Mouse (Mus musculus): ENCODE results near the gene Ctnna2.

The Ctnna2 gene

DNA sequence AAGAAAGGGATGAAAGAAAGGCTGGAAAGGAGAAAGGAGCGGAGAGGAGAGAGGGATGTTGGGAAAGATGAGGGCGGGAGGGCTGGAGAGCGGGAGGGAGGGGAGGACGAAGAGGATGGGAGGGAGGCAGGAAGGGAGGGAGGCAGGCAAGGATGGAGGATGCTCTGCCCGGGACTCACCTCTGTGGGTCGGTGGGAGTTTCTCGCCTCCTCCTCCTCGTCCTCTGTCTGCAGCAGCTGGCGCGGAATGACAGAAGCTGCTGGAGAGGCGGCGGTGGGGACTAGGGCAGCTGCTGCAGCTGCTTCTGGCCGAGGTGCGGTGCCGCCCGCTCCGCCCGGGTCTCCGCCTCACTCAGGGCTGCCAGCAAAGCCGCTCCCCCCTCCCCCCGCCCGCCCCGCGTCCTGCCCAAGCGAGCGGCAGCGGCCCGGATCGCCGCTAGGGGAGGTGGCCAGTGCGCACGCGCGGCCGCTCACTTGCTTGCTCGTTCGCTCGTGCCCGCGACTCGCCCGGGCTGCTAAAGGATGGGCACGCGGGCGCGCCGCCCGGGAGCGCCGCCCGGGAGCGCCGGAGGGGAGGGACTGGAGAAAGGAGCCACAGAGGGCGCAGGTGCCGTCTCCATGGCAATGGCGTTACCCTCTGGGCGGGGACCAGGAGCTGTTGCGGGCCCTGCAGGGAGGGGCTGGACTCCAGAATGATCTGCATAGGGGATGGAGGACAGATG lies at the start of gene Ctnna2:
Gene Ctnna2, minus strand, starts transcription at position 459 of the 721 bp plus-strand sequence.
- DNase-seq (ENCODE audit: low spot score): peak; percentile 11

GRCm38 (mm10) chr6:77980137-77981052 lies 896 bp upstream of the Ctnna2 start:
- no peak for DNase-seq (ENCODE audit: low spot score)

GRCm38 (mm10) chr6:77978476-77979240 lies 841 bp downstream of the Ctnna2 start:
- DNase-seq (ENCODE audit: low spot score): no peak

DNA sequence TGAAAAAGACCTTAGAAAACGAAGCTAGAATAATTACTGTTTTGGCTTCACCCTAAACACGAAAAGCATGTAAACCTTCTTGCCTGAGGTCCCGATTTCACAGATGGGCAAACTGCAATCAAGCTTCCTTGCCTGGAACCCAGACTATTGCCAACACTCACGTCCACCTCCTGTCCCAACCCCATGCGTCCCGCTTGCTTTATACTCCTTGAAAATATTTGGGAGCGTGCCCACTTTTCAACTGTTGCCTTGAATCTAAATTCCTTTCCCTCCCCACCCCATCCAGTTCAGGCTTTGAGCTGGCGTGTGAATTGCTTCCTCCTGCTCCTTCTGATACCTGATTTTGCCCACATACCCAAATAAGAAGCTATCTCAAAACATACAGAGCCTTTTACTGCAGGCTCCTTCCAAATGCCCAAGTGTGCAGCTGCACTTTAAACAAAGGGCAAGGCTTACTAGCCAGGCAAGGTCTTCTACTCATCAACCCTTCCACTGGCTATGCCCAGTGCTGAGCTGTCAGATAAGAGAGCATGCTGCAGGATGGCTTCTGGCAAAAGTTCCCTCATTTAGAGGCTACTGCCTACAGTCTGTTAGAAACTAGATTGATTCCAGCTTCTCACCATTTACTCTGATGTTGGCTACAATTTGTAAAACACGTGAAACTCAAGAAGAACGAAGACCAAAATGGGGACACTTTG lies 8.8 kb downstream of the Ctnna2 start:
- no peak for DNase-seq (ENCODE audit: low spot score)

GRCm38 (mm10) chr6:77969774-77970173 lies 9.7 kb downstream of the Ctnna2 start:
- DNase-seq (ENCODE audit: low spot score): no peak

DNA sequence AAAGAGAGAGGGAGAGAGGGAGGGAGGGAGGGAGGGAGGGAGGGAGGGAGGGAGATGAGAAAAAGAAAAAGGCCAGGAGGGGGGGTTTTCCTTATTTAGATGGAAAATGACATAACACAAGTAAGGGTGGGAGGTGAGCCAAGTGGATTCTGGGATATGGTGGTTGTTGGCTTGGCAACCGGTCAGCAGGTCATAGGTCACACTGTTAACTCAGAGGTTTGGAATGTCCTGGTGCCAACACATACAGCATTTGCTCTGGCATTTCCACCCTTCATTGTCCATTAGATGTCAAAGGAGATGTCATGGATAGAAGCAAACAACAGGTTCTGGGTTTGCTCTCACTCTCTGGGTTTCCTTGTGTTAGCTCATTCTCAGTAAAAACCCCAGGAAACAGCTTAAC lies 17.5 kb downstream of the Ctnna2 start:
- DNase-seq (ENCODE audit: low spot score): no peak

DNA sequence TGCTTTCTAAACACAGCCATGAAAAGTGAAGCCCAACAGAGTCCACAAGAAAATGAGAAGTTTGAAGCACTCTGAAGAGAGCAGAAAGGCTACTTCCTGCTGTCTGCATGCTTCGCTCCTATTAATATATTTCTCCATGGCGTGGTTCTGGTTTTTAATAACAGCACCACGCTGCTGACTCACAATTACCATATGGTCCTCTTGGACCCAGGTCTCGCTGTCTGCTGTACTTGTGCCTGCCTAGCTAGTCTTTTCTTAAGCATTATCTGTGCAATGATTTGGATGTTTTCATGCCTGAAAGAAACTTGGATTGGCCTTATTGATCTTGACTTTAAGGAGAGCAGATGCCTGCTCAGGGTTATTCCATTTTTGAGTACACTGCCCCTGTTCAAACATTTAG lies 28.2 kb downstream of the Ctnna2 start:
- no peak for DNase-seq (ENCODE audit: low spot score)

GRCm38 (mm10) chr6:77950690-77951089 lies 28.8 kb downstream of the Ctnna2 start:
- no peak for DNase-seq (ENCODE audit: low spot score)

- no peak for DNase-seq (ENCODE audit: low spot score)
Measured at GRCm38 (mm10) chr6:77929375-77929774, 50.1 kb downstream of the Ctnna2 start.

- DNase-seq (ENCODE audit: low spot score): no peak
Measured at GRCm38 (mm10) chr6:77873150-77873549, 106.3 kb downstream of the Ctnna2 start.

- no peak for DNase-seq (ENCODE audit: low spot score)
Measured at GRCm38 (mm10) chr6:77869313-77869712, 110.2 kb downstream of the Ctnna2 start.

DNA sequence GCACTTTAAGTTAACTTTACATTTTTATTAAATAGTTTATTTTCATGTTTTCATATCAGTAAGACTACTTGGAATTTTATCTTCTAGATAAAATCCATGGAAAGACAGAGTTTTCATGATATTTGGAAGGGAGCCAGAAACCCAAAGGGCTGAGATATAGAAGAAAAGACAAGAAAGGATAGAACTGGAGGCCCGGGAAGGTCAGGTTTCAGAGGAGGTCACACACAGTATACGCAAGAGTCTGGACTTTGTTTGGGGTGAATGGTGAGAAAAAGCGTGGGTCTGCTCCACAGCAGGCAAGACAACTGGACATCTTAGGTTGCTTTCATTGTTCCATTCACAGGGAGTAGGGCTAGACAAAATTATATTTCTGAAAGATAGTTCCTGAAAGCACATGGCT lies 111.4 kb downstream of the Ctnna2 start:
- DNase-seq (ENCODE audit: low spot score): no peak

DNA sequence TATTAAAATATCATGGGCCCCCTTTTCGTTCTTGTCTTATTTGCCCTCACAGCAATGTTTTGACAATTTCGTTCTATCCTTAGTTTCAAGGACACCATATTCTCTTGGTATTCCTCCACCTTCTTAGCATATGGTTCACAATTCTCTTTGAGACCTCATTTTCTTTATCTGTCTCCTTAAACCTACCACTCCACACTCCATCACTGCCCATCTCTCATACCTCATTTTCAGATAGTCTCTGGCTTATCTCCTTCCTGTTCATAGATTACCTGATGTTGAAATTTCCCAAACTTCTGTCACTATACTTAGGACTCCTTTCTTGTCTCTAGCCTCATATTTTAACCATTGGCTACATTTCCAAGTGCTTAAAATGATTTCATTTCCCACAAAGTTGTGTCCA lies 116.1 kb downstream of the Ctnna2 start:
- no peak for DNase-seq (ENCODE audit: low spot score)

- DNase-seq (ENCODE audit: low spot score): no peak
Measured at GRCm38 (mm10) chr6:77862781-77863180, 116.7 kb downstream of the Ctnna2 start.

- no peak for DNase-seq (ENCODE audit: low spot score)
Measured at GRCm38 (mm10) chr6:77849438-77849837, 130.1 kb downstream of the Ctnna2 start.

GRCm38 (mm10) chr6:77848796-77849195 lies 130.7 kb downstream of the Ctnna2 start:
- DNase-seq (ENCODE audit: low spot score): no peak

- DNase-seq (ENCODE audit: low spot score): no peak
Measured at GRCm38 (mm10) chr6:77847651-77848050, 131.8 kb downstream of the Ctnna2 start.

DNA sequence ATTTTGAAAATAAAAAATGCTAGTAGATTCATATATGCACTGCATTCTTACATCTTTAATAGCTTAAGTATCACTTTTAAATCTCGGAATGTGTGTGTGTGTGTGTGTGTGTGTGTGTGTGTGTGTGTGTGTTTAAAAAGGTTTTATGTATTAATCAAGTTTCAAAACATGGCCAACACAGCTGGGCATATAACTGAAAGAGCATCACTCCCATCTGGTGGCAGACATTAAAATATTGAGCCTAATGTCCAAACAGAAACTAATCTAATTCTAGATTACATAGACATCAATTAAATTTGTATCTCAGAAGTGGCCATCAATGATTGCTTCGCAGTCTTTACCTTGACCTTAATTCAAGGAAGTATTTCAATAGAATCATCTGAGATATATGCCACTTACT lies 140.4 kb downstream of the Ctnna2 start:
- DNase-seq (ENCODE audit: low spot score): no peak

GRCm38 (mm10) chr6:77838653-77839052 lies 140.8 kb downstream of the Ctnna2 start:
- no peak for DNase-seq (ENCODE audit: low spot score)

DNA sequence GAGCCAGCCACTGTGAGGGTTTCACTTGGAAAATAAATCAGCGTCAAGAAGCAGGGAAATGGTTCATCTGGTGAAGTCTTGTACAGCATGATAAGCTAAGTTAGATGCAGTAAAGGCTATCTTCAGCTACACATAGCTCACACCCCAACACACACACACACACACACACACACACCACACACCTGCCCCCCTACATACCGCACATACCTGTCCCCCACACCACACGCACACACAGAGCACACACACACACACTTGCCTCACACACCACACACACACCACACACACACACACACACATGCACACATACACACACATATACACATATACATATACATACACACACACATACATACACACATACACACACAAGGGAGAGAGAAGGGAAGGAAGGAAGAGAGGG lies 142.0 kb downstream of the Ctnna2 start:
- DNase-seq (ENCODE audit: low spot score): no peak

- DNase-seq (ENCODE audit: low spot score): no peak
Measured at GRCm38 (mm10) chr6:77834680-77835079, 144.8 kb downstream of the Ctnna2 start.

- no peak for DNase-seq (ENCODE audit: low spot score)
Measured at GRCm38 (mm10) chr6:77827526-77827925, 152.0 kb downstream of the Ctnna2 start.
